Mouse (Mus musculus): ENCODE measurements around the gene Tanc2. TPM values are rescaled to one million over a fixed set of nuclear protein-coding genes. Genes with fewer than 3 reads are reported as not detected.

The Tanc2 gene
- polyA plus RNA-seq, 1 experiment from 2014 or later = 17.7 TPM

DNA sequence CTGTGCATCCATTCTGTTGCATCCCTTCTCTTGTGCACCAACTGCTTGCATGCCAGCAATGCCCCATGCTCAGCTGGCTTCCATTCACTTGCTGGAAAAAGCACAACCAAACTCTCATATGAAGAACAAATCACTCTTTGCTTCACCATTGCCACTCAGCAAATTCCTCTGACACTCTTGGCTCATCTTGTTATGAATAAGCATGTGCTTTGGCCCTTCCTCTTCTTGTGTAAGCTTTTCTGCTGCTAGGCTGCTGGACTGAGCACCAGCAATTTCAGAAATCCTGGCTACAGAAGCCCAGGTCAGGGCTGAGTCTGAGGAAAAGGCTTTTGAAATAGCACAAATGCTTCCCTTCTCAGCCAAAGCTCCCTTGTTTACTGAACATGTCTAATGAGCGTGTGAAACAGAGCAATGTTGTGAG lies 22.6 kb upstream of the Tanc2 start:
- no peaks in the 10 kb centered on the region for H3K9me3 ChIP-seq
- no peaks in the 10 kb centered on the region for H3K27me3 ChIP-seq
- H3K4me1 ChIP-seq = no peaks in the 10 kb centered on the region
- H3K36me3 ChIP-seq (replicated peaks) = no peaks in the 10 kb centered on the region
- 57% methylated on average over 1 of the region's 1 CpGs for WGBS
- H3K4me2 ChIP-seq = no peak overlapping the region
- no peak for ATAC-seq (ENCODE audit: low FRiP score)
- no peak overlapping the region for H3K4me3 ChIP-seq (replicated peaks)
- H3K27ac ChIP-seq = no peak overlapping the region
- H3K9ac ChIP-seq = no peak overlapping the region

DNA sequence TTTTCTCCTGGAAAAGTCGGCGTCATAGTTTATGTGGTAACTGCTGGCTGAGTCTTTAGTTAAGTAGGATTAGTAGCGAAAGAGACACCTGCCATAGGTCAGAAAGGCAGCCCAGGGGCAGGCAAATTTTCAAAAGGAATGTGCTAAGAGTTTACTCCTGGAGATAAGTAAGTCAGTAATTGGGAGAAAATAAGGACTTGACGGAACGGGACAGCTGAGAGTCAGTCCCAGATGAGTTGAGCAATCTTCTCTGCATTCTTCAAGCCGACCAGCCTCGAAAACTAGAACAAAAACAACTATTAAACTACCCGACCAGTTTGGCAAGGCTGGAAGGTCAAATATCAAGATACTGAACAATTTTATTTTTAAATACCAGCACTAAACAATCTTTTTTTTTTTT lies 17.8 kb upstream of the Tanc2 start:
- WGBS = 67% methylated on average over 8 of the region's 8 CpGs
- Histone ChIP-seq H3K27me3 (no peaks in the 10 kb centered on the region), H3K9ac (no peak overlapping the region), H3K4me3 (replicated peaks) (no peak overlapping the region), H3K27ac (no peak overlapping the region), H3K9me3 (no peaks in the 10 kb centered on the region), H3K4me1 (no peaks in the 10 kb centered on the region), H3K4me2 (no peak overlapping the region), H3K36me3 (replicated peaks) (no peaks in the 10 kb centered on the region)
- ATAC-seq (ENCODE audit: low FRiP score) = no peak

DNA sequence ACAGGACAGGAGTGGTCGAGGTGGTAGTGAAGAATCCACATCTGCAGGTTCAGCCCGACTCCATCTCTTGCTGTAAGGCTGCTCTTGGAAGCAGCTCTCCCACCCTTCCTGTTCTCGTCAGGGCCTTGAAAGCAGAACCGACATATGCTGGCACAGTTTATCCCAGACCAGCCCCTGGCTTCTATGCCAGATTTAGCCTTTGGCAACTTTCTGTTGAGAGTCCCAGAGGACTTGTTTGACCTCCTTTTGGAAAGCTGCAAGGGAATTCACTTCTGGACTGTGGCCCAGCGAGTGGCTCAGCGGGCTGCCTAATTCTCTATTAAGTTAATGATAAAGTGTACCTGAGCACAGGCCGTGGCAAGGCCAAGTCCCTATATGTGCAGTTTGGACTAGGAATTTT lies 15.5 kb upstream of the Tanc2 start:
- ATAC-seq (ENCODE audit: low FRiP score) = no peak
- no peak overlapping the region for H3K27ac ChIP-seq
- H3K27me3 ChIP-seq = no peaks in the 10 kb centered on the region
- no peaks in the 10 kb centered on the region for H3K36me3 ChIP-seq (replicated peaks)
- WGBS = 83% methylated on average over 7 of the region's 7 CpGs
- no peaks in the 10 kb centered on the region for H3K9me3 ChIP-seq
- no peaks in the 10 kb centered on the region for H3K4me1 ChIP-seq
- H3K4me3 ChIP-seq (replicated peaks) = no peak overlapping the region
- H3K4me2 ChIP-seq = no peak overlapping the region
- no peak overlapping the region for H3K9ac ChIP-seq

DNA sequence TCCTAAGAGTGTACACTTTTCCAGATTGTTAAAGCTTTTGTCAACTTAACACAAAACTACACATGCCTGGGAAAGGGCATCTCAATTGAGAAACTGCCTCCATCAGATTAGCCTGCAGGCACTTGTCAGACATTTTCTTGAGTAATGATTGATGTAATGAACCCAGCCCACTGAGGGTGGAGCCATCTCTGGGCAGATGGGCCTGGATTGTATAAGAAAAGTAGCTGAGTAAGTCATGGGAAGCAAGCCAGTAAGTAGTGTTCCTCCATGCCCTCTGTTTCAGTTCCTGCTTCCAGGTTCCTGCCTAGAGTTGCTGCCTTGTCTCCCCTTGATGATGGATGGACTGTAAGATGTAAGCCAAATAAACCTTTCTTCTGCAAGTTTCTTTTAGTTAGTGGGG lies 12.6 kb upstream of the Tanc2 start:
- Histone ChIP-seq H3K27ac (no peak overlapping the region), H3K4me2 (no peak overlapping the region), H3K4me3 (replicated peaks) (no peak overlapping the region), H3K9ac (no peak overlapping the region), H3K27me3 (no peaks in the 10 kb centered on the region), H3K4me1 (no peaks in the 10 kb centered on the region), H3K9me3 (no peaks in the 10 kb centered on the region), H3K36me3 (replicated peaks) (no peaks in the 10 kb centered on the region)
- no peak for ATAC-seq (ENCODE audit: low FRiP score)

DNA sequence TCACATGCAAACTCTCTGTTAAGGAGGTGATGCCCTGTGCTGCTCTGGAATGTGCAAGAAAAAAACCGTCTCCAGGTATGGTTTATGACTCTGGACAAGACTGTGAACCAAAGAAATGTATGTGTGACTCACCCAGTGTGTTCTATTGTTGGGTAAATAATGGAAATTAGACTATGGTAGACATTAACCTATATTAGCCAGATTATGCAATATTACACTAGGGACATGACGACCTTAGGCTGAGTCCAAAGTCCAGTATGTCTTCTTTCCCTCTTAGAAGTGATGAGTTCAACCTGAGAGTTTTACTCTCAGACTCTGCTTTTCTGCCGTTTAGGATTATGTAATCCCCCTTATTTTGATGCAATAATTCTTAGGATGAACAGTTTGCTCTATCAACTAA lies 7.8 kb upstream of the Tanc2 start:
- no peak overlapping the region for H3K27ac ChIP-seq
- no peak for ATAC-seq (ENCODE audit: low FRiP score)
- H3K36me3 ChIP-seq (replicated peaks) = no peaks in the 10 kb centered on the region
- no peak overlapping the region for H3K4me3 ChIP-seq (replicated peaks)
- no peak overlapping the region for H3K4me2 ChIP-seq
- H3K9me3 ChIP-seq = no peaks in the 10 kb centered on the region
- 89% methylated on average over 3 of the region's 3 CpGs for WGBS
- H3K9ac ChIP-seq = no peak overlapping the region
- no peaks in the 10 kb centered on the region for H3K4me1 ChIP-seq
- no peaks in the 10 kb centered on the region for H3K27me3 ChIP-seq

DNA sequence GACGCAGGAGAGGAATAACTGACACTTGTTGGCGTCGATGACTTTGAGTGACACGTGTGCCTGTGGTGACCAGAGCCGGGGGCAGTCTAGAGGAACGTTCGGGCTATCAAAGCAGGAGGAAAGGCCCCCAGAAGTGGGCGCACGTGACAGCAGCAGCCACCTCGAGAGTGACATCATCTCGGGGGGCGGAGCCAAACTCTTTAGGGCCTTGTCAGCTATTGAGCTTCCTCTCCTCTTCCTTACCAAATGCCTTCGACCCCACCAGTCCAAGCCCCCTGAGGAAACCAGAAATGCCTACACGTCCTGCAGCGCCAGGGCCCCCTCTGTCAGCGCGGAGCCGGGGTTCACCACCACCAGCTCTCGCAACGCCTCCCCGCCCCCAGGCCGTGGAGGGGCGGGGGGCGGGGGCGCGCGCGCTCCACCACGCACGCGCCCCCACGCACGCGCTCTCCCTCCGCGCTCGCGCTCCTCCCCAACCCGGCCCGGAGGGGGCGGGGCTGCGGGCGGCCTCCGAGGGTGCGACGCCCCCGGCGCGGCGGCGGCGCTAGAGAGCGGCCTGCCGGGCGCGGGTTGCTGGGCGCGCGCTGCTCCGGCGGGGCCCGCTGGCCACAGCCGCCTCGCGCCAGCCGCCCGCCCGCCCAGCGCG lies 432 bp upstream of the Tanc2 start:
- H3K36me3 ChIP-seq (replicated peaks) = no peaks in the 10 kb centered on the region
- peak overlapping the region; percentile 95 for H3K9ac ChIP-seq
- peak; percentile 88 for ATAC-seq (ENCODE audit: low FRiP score)
- no peaks in the 10 kb centered on the region for H3K9me3 ChIP-seq
- H3K4me2 ChIP-seq = peak overlapping the region; percentile 91
- peak overlapping the region; percentile 95 for H3K27ac ChIP-seq
- peak overlapping the region; percentile 90 for H3K4me3 ChIP-seq (replicated peaks)
- H3K27me3 ChIP-seq = no peaks in the 10 kb centered on the region
- under 1% methylated on average over 24 of the region's 70 CpGs for WGBS
- peaks cover 8% of the 10 kb centered on the region; the same call in 1 of the 2 replicates for H3K4me1 ChIP-seq

DNA sequence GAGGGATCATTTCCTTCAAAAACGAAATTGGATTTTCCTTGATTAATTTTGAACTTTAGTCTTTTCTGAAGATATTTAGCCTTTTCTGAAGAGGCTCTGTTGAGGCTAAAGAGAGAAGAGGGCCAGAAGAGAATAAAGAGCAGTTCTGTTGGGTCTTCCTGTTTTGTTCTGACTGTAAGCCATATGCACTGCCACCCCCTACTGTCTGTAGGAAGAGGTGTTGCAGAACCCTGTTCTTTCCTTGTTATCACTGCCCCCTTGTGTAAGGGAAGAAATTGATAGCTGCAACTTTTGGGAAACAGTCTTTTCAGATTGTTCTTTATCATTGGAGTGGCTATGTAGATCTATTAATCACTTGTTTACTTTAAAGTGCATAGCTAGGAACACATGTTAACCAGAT lies 2.1 kb downstream of the Tanc2 start:
- no peak overlapping the region for H3K27ac ChIP-seq
- no peaks in the 10 kb centered on the region for H3K9me3 ChIP-seq
- peaks cover 8% of the 10 kb centered on the region; the same call in 1 of the 2 replicates for H3K4me1 ChIP-seq
- H3K4me2 ChIP-seq = peak overlapping the region; percentile 91
- no peak for ATAC-seq (ENCODE audit: low FRiP score)
- WGBS = 41% methylated on average over 1 of the region's 1 CpGs
- peak overlapping the region; percentile 11; the same call in 1 of the 2 replicates for H3K4me3 ChIP-seq (replicated peaks)
- H3K36me3 ChIP-seq (replicated peaks) = no peaks in the 10 kb centered on the region
- no peaks in the 10 kb centered on the region for H3K27me3 ChIP-seq
- no peak overlapping the region for H3K9ac ChIP-seq

DNA sequence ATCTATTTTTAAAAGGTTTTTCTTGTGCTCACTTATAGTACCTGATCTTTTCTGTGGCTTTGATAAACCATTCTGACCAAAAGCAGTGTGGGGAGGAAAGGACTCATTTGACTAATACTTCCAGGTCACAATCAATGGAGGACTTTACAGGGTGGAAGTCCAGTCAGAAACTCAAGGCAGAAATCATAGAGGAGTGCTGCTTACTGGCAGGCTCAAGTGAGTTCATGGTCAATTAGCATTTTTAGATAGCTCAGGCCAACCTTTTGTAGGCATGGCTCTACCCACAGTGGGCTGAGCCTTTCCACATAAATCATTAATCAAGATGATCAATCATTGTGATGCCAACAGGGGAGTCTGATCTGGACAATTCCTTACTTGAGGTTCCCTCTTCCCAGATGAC lies 12.4 kb downstream of the Tanc2 start:
- Histone ChIP-seq H3K9ac (no peak overlapping the region), H3K36me3 (replicated peaks) (no peaks in the 10 kb centered on the region), H3K4me1 (no peaks in the 10 kb centered on the region), H3K4me2 (no peak overlapping the region), H3K27me3 (no peaks in the 10 kb centered on the region), H3K27ac (no peak overlapping the region), H3K4me3 (replicated peaks) (no peak overlapping the region), H3K9me3 (no peaks in the 10 kb centered on the region)
- no peak for ATAC-seq (ENCODE audit: low FRiP score)

DNA sequence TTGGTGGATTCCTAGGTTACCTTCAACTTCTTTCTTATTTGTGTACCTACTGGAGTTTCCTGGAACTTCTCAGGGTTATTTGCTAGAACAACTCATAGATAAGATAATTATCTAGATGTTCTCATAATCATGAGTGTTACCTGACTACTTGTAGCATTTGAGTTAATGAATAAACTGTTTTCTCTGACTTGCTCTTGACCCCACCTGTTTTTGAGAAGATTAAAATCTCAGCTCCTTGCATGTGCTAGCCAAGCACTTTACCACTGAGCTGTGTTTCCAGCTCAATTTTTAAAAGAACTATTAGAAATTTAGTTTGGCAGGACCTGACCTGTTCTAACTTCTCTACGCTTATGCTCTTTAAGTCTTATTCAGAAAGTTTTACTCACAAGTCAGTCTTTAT lies 36.4 kb downstream of the Tanc2 start:
- Histone ChIP-seq H3K4me2 (no peak overlapping the region), H3K9me3 (no peaks in the 10 kb centered on the region), H3K36me3 (replicated peaks) (no peaks in the 10 kb centered on the region), H3K9ac (no peak overlapping the region), H3K4me3 (replicated peaks) (no peak overlapping the region), H3K27me3 (no peaks in the 10 kb centered on the region), H3K4me1 (no peaks in the 10 kb centered on the region), H3K27ac (no peak overlapping the region)
- ATAC-seq (ENCODE audit: low FRiP score) = no peak
- WGBS = 96% methylated on average over 1 of the region's 1 CpGs

DNA sequence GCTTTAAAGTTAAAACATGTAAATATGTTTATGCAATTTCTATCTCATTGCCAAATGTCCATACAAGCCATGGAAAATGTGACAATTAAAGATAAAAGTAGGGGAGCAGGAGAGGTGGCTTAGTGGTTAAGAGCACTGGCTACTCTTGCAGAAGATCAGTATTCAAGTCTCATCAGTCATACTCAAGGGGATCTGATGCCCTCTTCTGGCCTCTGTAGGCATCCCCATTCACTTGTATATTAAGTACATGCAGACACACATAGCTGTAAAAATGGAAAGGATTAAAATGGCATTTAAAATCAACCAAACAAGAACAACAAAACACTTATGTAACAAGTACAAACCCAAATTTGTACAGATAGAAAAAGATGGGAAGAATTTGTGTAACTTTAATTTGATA lies 54.2 kb downstream of the Tanc2 start:
- Histone ChIP-seq H3K9ac (no peak overlapping the region), H3K36me3 (replicated peaks) (no peaks in the 10 kb centered on the region), H3K4me3 (replicated peaks) (no peak overlapping the region), H3K4me2 (no peak overlapping the region), H3K27me3 (no peaks in the 10 kb centered on the region), H3K4me1 (no peaks in the 10 kb centered on the region), H3K9me3 (no peaks in the 10 kb centered on the region), H3K27ac (no peak overlapping the region)
- no peak for ATAC-seq (ENCODE audit: low FRiP score)

DNA sequence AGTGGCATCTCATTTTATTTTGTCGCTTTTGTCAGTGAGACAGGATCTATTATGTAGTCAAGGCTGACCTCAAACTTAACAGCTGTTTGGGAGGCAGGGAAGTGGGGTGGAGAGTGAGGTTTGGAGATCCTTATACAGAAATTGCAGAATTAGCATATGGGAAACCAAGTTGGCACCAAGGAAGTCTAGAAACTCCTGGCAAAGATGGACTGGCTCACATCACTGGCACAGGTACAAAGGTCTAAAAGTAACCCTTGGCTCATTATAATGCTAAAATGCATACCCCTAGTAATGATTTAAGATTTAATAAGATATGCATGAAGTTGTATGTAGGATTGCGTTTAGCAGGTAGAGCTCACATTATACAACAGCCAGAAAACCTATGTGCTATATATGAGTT lies 58.2 kb downstream of the Tanc2 start:
- 92% methylated on average over 2 of the region's 2 CpGs for WGBS
- Histone ChIP-seq H3K27ac (no peak overlapping the region), H3K36me3 (replicated peaks) (no peaks in the 10 kb centered on the region), H3K9ac (no peak overlapping the region), H3K4me2 (no peak overlapping the region), H3K4me3 (replicated peaks) (no peak overlapping the region), H3K9me3 (no peaks in the 10 kb centered on the region), H3K27me3 (no peaks in the 10 kb centered on the region), H3K4me1 (no peaks in the 10 kb centered on the region)
- no peak for ATAC-seq (ENCODE audit: low FRiP score)

DNA sequence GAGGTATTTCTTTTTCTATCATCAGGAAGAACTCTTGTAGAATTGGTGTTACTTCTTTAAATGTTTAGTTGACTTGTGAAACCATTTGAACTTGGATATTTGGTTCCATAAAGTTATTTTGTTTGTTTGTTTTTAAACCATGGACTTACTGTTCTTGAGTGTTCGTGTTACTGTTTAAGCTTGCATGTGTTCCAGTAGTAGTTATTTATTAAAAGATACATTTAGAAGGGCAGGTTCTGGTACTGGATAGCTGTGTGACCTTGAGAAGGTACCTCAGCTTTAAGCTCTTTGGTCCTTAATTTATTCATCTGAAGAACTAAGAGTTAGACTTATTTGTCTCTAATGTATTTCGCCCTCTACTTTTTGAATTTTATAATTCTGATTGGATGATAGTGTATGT lies 64.8 kb downstream of the Tanc2 start:
- H3K4me1 ChIP-seq = no peaks in the 10 kb centered on the region
- no peak for ATAC-seq (ENCODE audit: low FRiP score)
- 91% methylated on average over 2 of the region's 2 CpGs for WGBS
- H3K27ac ChIP-seq = no peak overlapping the region
- H3K4me2 ChIP-seq = no peak overlapping the region
- H3K4me3 ChIP-seq (replicated peaks) = no peak overlapping the region
- H3K36me3 ChIP-seq (replicated peaks) = no peaks in the 10 kb centered on the region
- no peak overlapping the region for H3K9ac ChIP-seq
- H3K9me3 ChIP-seq = no peaks in the 10 kb centered on the region
- no peaks in the 10 kb centered on the region for H3K27me3 ChIP-seq

DNA sequence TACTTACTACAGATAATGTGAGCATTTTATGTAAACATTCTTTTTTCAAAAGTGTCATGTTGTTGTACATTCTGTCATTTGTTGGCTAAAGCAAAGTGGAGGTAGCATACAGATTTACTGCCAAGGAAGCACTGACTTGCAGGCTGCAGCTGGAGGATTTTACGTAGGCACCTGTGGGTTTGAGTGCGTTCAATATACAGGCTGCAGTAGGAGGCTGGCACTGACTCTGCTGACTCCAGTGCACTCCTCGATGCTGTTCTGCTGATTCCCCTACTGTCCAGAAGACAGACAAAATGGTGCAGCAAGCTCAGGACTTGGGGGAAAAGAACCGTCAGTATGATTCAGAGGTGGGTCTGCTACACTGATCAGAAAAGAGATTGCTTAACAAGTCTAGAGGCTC lies 65.5 kb downstream of the Tanc2 start:
- no peak overlapping the region for H3K4me3 ChIP-seq (replicated peaks)
- no peak overlapping the region for H3K9ac ChIP-seq
- WGBS = 85% methylated on average over 4 of the region's 4 CpGs
- H3K9me3 ChIP-seq = no peaks in the 10 kb centered on the region
- H3K27ac ChIP-seq = no peak overlapping the region
- ATAC-seq (ENCODE audit: low FRiP score) = no peak
- no peaks in the 10 kb centered on the region for H3K36me3 ChIP-seq (replicated peaks)
- H3K4me1 ChIP-seq = no peaks in the 10 kb centered on the region
- H3K27me3 ChIP-seq = no peaks in the 10 kb centered on the region
- H3K4me2 ChIP-seq = no peak overlapping the region
